Mouse (Mus musculus): ENCODE measurements at regions not wholly inside any gene's neighbourhood (a gene's known extent, or its start where the extent isn't known, plus 50 kb on each side); places are given as distances from the start of the nearest gene placed in this dataset.

- TF ChIP-seq CTCF (IDR thresholded peaks at IDR 0.05; ENCODE audit: extremely low read depth, insufficient read depth, low read length) (no peak), POLR2A (IDR thresholded peaks at IDR 0.05; ENCODE audit: extremely low read depth, insufficient read depth, low read length) (no peak)
These were observed 127.6 kb upstream of the Dlgap1 start for GRCm38 (mm10) chr17:69841308-69841707.

Data from cortical plate, adult 2 months (tissue).